Mouse (Mus musculus) ES-CJ7 (cell line): ENCODE measurements around the gene Sdha.

Source experiments
- DNase-seq: peaks from one replicate; pipeline ENCODE4 v3.0.0; 2011; ENCODE audit warnings: low read depth, low spot score

Sdha gene

GRCm38 (mm10) chr13:74349566-74350434 is at the start of gene Sdha, which contains the start of gene Ccdc127:
Gene Sdha, minus strand, starts transcription at chr13:74350280.
Gene Ccdc127, plus strand, starts transcription at chr13:74350309.
- DNase-seq = peak; percentile 97

- DNase-seq = peak; percentile 99
Measured at GRCm38 (mm10) chr13:74399298-74399839, 49.3 kb upstream of the Sdha start, which contains the start of gene Ftl1-ps1. Gene Ftl1-ps1, plus strand, starts transcription at chr13:74399694.

- DNase-seq = no peak
Measured at GRCm38 (mm10) chr13:74391156-74391555, 41.1 kb upstream of the Sdha start.

- peak; percentile 87 for DNase-seq
Measured at GRCm38 (mm10) chr13:74390371-74390990, 40.4 kb upstream of the Sdha start, which contains the start of gene Zfp72. Gene Zfp72, minus strand, starts transcription at chr13:74390836.

- DNase-seq = no peak
Measured at GRCm38 (mm10) chr13:74389730-74390129, 39.6 kb upstream of the Sdha start.

GRCm38 (mm10) chr13:74382289-74382688 is 32.2 kb upstream of the Sdha start:
- DNase-seq = no peak

- no peak for DNase-seq
Measured at GRCm38 (mm10) chr13:74381533-74382276, 31.6 kb upstream of the Sdha start.

- DNase-seq = no peak
Measured at GRCm38 (mm10) chr13:74363859-74364235, 13.8 kb upstream of the Sdha start, which contains the start of gene Lrrc14b. Gene Lrrc14b, minus strand, starts transcription at chr13:74364005.

GRCm38 (mm10) chr13:74363176-74363858 is 13.2 kb upstream of the Sdha start:
- no peak for DNase-seq

GRCm38 (mm10) chr13:74362218-74362617 is 12.1 kb upstream of the Sdha start:
- no peak for DNase-seq

GRCm38 (mm10) chr13:74356491-74356890 is 6.4 kb upstream of the Sdha start:
- DNase-seq = no peak

- DNase-seq = no peak
Measured at GRCm38 (mm10) chr13:74350435-74350906, 391 bp upstream of the Sdha start.

GRCm38 (mm10) chr13:74341036-74341435 is 9.0 kb downstream of the Sdha start:
- DNase-seq = peak; percentile 67

- DNase-seq = no peak
Measured at GRCm38 (mm10) chr13:74329321-74329720, 20.8 kb downstream of the Sdha start.

- DNase-seq = peak; percentile 97
Measured at GRCm38 (mm10) chr13:74317170-74317849, 32.8 kb downstream of the Sdha start, which contains the start of gene Pdcd6. Gene Pdcd6, minus strand, starts transcription at chr13:74317580.

GRCm38 (mm10) chr13:74316789-74317169 is 33.3 kb downstream of the Sdha start:
- no peak for DNase-seq

- DNase-seq = no peak
Measured at GRCm38 (mm10) chr13:74316386-74316785, 33.7 kb downstream of the Sdha start.

- no peak for DNase-seq
Measured at GRCm38 (mm10) chr13:74314616-74315015, 35.5 kb downstream of the Sdha start.

- no peak for DNase-seq
Measured at GRCm38 (mm10) chr13:74305780-74306179, 44.3 kb downstream of the Sdha start.

- DNase-seq = no peak
Measured at GRCm38 (mm10) chr13:74305380-74305779, 44.7 kb downstream of the Sdha start.
